Mouse (Mus musculus) heart, postnatal 25 days (tissue): ENCODE measurements around the gene Xylb. TPM values are rescaled to one million over a fixed set of nuclear protein-coding genes. Genes with fewer than 3 reads are reported as not detected.

Experiments used
- DNase-seq: peaks from one replicate; pipeline ENCODE4 v3.0.0; 2022; ENCODE audit warnings: low spot score
- intact Hi-C: fragments of 180-260 bp; cut with DNase I; formaldehyde crosslinking; loops from one replicate; pipeline ENCODE4 v1.15.1; 2025
- total RNA-seq, 2 experiments: library from RNA; stranded (reverse); gene quantifications; 2 replicates each; pipeline ENCODE4 v1.2.3; 2021

Gene Xylb
- total RNA-seq: under 1 TPM; 0.16 to 0.42 TPM

DNA sequence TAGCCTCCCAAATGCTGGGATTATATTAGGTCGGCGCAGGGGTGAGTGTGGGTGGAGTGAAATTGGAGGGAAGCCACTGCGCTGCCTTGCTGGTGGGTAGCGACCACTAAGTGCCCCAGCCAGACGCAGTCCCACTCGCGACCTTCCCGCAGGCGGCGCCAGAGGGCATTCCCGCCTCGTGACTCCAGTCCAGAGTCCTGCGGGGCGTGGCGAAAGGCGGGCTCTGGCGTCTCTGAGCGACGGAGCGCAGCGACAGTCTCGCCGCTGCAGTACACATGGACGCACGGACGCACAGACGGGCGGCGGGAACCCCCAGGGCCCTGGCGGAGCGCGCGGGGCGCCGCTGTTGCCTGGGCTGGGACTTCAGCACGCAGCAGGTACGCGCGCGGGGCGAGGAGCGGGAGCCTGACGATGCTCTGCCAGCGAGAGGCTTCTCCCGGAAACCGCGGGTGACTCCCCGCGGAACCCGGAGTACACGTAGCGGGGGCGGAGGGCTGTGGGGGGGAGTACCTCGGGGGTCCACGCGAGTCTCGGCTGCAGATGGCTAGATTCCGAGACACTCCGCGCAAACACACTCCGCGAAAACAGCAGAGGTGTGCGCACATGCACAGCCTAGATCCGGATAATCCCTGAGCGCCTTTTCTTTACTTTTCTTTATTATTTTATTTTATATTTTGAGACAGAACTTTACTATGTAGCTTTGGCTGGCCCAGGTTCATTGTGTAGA, at the start of gene Xylb:
Xylb (plus strand) TSS at position 51 of the 727 bp plus-strand sequence.
- intact Hi-C loops: loop anchor here (2.0 to 10.0 kb wide), 3 partner anchors 40 to 113 kb away; no protein-coding TSS in a partner anchor
- peak; percentile 78 for DNase-seq

DNA sequence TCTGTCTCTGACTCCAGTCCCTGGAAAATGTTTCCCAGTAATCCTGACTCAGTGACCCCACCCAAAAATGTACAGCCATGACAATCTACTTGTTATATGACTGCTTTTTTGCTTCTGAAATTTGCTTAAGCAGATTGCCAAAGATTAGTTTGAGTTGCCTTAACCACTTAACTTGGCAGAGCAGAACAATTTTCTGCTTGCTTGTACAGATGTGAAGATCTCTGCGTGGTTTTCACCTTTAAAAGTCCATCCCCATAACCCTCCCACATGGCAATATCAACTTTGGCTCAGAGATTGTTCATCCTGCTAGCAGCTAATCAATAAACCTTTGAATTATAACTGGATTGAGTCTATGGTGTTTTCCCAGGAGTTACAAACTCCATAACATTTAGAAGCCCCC, 48.1 kb upstream of the Xylb start:
- intact Hi-C loops: no loop called here
- DNase-seq: no peak

DNA sequence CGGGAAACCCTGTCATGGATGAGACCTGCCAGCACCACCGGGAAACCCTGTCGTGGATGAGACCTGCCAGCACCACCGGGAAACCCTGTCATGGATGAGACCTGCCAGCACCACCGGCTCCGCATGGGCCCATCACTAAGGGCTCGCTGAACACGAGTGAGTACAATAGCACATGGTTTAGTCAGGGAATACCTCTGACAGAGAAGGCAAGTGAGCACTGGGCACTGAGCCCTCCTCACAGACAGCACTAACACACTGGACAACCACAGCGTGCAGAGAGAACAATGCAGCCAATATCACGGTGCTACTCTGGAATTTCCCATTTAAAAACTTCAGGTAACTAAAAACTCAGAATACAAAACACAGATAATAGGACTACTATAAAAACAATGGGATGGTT, 44.1 kb upstream of the Xylb start:
- no peak for DNase-seq

DNA sequence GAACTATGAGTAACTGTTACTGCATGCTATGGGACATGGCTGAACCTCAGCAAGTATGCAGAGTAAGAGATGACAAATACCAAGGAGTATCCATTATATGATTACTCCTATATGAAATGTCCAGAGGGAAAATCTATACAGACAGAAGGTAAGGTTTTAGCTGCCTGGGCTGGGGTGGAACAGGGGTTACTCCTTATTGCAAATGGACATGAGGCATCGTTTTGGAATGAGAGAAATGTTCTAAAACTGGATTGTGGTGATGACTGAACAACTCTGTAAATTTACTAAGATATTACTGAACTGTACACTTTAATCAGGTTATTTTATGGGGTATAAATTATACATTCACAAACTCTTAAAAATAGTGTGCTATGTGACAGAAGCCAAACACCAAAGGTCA, 38.3 kb upstream of the Xylb start:
- intact Hi-C loops: no loop called here
- no peak for DNase-seq

More for the DNA sequence above, 44.1 kb upstream of the Xylb start:
- intact Hi-C loops: no loop called here

DNA sequence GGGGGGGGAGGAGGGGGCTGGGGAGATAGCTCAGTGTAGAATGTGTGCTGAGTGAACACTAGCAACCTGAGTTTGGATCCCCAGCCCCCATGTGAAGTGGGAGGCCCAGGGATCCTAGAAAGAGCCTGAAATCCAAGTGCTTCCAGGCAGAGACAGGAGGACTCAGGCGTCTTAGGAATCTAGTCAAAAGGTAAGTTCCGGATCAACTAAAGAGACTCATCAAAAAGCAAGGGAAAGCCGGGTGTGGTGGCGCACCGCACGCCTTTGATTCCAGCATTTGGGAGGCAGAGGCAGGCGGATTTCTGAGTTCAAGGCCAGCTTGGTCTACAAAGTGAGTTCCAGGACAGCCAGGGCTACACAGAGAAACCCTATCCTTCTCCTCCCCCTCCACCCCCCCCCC, 36.7 kb upstream of the Xylb start:
- intact Hi-C loops: loop anchor here (5.0 kb wide), 1 partner anchor 223 kb away; no protein-coding TSS in a partner anchor

DNA sequence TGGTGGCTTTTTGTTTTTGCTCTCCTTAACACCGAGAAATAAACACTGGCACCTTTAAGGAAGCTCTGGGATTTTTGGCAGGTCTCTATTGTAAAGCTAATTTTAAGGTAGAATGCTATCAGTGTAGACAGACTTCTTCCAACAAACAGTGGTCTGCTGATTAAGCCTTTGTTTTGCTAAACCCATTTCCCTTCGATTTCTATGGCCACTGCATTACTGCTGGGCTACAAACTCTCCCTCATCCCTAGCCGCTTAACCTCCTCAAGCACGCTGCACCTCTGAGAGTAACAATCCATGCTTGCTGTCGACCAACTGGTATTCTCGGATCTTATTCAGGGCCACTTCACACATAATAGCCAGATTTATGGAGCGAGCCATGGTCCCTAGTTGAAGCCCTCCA, 36.2 kb upstream of the Xylb start:
- no peak for DNase-seq
- intact Hi-C loops: loop anchor here (5.0 kb wide), 1 partner anchor 224 kb away; no protein-coding TSS in a partner anchor

More for the DNA sequence above, 36.7 kb upstream of the Xylb start:
- no peak for DNase-seq

DNA sequence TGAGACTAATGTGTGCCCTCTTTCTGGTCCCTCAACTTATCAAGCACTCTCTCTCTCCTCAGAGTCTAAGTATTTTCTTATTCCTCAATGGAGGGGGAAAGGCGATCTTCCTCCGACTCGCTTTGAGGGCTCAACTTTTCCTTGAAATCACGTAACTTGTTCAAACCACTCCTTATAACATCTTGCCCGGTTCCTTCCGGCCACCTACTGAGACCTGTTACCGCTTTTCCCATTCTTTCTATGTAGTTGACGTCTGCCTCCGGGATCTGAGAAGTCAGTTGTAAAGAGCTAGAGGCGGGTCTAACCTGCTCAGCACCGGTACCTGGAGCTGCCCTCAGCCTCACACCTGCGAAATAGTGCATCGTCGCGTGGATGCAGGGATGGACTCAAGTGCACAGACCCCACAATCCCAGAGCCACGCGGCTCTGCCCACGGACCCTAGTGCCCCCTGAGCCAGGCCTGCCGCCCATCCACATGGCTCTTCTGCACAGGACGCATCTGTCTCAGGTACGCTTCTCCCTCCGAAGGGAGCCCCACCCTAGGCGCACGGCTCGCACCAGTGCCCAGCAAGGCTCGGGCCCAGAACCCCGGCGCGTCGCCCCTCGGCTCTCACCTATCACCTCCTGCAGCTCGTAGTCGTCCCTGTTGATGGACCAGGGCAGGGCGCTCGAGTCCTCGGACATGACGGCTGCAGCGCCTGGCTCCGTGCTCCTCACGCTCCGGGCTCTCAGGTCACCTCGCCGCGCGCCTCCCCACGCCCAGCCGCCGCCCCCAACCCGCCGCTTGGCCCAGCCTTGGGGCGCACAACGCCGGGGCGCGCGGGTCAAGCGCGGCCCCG, 35.6 kb upstream of the Xylb start:
- intact Hi-C loops: loop anchor here (2.0 to 5.0 kb wide), 2 partner anchors 19 to 224 kb away; partner anchors contain the start of gene Myd88
- DNase-seq: no peak

DNA sequence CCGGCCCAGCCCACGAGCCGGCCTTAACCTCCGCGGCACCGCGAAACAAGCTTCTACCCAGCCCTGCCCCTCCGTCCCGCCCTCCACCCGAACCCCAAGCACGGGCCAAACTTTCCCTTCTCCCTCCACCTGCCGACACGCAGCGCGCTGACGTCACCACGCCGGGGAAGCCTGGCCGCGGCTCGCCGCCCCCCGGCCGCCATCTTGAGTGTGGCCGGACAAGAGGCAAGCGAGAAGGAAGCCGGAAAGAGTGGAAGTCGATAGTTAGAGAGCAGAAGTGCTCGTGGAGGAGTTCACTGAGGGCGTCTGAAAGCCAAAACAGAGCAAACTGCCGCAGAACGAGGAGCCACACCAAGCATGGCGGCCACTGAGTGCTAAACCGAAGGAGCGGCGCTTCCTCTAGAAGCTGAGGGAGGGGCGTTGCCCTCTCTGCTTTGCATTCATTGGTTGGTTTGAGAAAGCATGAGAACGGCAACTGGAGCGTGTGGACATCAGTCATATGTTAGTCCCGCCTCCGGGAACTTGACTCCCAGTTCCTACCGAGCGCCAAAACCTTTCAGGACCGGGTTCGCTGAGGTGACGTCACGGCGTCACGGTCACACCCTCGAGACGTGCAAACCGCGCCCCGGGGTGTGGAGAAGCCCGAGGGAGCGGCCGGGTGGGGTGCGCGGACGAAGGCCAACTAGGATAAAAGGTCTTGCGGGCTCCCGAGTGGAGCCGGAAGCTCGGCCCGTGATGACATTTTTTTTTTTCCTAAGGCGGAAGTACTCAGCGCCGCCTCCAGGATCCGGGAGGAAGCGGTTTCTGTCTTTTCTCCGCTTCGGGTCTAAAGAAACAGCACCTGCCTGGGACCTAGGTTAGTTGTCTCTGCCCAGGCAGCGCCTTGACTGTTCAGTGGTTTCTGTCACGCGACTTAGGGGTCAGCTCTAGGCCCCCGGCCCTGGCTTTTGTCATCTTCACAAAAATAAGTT, 34.6 kb upstream of the Xylb start, which contains the start of gene Oxsr1:
Oxsr1 (minus strand) TSS at position 139 of the 971 bp plus-strand sequence.
- DNase-seq: peak; percentile 99
- intact Hi-C loops: loop anchor here (2.0 to 5.0 kb wide), 2 partner anchors 18 to 225 kb away; partner anchors contain the start of gene Myd88

DNA sequence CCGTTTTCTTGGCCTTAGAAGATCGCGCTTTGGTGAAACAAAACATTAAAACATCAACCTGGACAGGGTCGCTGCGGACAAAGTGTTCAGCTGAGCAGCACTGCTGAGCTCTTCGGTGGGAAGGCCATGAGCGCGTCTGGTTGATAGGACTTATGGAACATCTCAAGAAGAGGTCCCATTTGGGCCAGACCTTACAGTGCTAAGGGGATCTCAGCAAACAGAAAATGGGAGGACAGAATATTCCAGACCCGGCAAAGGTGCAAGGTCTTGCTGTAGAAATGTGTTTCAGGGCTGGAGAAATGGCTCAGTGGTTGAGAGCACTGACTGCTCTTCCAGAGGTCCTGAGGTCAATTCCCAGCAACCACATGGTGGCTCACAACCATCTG, 33.9 kb upstream of the Xylb start:
- intact Hi-C loops: loop anchor here (2.0 to 5.0 kb wide), 2 partner anchors 18 to 226 kb away; partner anchors contain the start of gene Myd88
- DNase-seq: no peak

DNA sequence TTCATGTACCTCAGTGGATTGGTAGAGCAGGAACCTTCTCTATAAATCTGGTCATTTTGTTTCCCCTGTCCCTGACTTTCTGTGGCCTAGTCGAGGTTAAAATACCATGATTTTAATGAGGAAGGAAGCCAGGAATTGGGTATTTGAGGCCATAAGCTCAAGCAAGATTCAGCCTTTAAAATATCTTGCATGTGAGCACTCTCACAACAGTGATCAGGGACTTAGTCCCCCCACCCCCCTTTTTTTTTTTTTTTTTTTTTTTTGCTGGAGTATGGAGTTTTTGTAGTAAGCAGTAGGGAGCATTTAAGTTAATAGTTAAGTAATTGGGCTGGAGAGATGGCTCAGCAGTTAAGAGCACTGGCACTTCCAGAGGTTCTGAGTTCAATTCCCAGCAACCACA, 33.1 kb upstream of the Xylb start:
- DNase-seq: no peak
- intact Hi-C loops: loop anchor here (5.0 kb wide), 1 partner anchor 227 kb away; no protein-coding TSS in a partner anchor

DNA sequence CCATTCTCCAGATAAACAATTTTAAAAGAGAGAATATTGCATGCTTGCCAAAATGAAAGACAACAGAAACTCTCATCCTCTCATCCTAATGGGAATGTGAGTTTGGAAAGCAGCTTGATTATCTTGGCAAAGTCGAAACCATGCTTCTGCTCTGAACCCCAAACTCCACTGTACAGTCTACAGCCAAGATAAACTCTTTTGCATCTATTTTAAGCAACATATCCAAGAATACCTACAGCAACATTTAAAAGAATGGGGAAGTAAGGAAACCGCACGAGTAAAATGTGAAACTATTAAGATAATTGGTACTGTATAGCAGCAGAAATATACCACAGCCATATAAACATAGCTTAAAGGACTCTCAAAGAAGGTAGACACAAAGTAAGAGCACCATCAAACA, 28.7 kb upstream of the Xylb start:
- DNase-seq: no peak
- intact Hi-C loops: no loop called here

DNA sequence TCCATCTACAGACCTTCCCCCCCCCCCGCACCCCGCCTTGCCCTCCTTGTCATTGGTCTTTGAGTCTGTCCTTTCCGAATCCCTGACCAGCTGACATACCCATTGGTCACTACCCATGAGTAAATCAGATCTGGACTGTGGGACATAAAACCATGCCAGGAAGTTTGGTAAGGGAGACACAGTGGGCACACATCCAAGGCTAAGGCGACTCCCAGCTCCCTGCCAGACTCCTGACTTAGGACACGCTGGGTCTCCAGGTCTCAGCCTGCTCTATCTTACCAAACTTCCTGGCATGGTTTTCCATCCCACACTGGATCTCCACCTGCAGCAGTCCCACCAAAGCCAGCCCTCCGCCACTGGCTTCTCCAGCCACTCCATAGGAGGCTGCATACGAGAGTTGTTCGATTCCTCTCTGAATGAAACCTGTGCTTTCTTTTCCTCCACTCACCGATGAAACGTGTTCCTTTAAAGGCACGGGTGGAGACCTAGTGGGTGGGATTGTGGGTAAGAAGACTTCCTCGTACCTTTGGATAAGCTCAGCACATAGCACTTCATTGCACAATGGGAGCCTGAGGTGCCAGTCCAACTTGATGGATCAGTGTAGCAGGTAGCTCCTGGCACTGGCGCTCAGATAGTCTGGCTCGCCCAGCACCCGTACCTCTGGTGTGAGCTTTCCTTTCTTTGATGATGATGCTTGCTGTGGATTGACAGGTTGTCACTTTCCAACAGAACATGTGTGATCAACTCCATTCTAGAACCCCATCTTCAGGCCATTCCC, 26.8 kb upstream of the Xylb start:
- no peak for DNase-seq
- intact Hi-C loops: no loop called here

DNA sequence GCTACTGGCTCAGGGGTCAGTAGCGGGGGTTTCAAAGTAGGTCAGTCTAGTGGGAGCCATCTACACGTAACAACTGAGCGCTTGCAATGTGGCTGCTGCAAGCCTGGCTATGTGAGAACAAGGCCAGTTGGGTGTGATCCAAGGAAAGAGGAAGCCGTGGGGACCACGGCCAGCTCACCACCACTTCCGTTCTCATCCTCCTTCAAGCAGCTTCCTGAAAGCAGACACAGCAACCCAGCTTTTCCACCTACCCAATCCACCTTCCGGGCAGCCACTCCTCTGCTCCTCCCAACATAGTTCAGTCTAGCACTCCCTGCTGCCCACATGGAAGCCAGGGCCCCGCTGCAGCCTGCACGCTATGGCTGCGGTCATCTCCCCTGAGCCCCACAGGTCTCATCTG, 22.9 kb upstream of the Xylb start:
- peak; percentile 59 for DNase-seq
- intact Hi-C loops: no loop called here

DNA sequence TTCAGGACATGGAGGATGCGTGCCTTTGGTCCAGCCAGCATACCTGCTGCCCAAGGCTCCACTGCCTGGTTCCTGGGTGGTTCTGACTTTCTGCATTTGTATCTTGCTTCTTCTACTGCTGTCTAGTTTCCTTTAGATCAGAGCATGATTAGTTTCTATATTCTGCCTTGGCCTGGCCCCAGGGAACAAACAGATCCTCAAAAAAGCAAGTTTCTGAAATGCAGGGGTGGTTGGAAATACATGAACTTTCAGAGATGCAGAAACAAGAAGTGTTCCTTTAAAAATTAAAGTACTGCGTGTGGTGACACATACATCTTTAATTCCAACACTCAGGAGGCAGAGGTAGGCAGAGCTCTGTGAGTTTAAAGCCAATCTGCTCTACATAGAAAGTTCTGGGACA, 22.3 kb upstream of the Xylb start:
- DNase-seq: no peak
- intact Hi-C loops: no loop called here

DNA sequence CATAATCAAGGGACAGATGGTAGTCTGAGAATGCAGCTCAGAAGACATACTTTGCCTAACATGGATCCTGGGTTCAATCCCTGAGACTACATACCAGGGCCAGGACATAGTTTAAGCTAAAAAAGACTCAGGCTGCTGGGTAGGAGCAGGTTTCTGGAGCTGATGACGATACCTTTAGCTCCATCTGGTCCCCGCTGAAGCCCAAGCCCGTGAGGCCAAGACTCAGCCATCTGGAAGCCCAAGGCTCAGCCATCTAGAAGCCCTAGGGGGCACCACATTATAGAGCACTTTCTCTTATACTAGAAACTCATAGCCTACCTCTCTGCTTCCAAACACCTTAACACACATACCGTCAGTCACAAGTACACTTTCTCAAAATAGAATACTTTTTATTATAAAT, 21.6 kb upstream of the Xylb start:
- intact Hi-C loops: no loop called here
- DNase-seq: no peak

DNA sequence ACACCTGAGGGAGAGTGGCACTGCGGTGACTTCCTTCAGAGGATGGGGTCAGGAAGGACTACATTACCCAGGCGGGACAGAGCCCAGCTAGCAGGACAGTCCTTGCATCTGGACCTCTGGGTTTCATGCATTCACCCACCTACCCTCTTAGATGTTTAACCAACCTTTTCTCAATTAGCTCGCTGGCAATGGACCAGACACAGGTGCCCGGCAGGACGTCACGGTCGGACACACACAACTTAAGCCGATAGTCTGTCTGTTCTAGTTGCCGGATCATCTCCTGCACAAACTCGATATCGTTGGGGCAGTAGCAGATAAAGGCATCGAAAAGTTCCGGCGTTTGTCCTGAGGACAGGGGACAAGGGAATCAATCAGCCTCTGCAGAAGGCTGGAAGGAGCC, 19.3 kb upstream of the Xylb start:
- intact Hi-C loops: no loop called here
- no peak for DNase-seq

DNA sequence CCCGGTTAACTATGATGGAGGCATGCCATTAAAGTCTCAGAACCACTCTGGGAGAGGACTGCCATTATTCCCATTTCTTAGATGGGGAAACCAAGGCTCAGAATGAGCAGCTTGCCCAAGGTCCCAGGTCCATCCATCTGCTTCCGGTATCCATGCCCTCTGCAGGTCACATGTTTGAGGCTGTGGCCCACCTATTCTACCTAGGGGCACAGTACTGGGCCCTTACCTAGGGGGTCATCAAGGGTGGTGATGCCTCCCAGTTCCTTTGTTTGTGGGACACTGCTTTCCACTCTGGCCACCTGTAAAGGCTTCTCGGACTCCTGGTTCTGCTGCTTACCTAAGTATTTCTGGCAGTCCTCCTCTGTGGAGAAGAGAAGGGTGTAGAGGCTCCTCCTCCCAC, 18.8 kb upstream of the Xylb start:
- DNase-seq: no peak
- intact Hi-C loops: no loop called here

DNA sequence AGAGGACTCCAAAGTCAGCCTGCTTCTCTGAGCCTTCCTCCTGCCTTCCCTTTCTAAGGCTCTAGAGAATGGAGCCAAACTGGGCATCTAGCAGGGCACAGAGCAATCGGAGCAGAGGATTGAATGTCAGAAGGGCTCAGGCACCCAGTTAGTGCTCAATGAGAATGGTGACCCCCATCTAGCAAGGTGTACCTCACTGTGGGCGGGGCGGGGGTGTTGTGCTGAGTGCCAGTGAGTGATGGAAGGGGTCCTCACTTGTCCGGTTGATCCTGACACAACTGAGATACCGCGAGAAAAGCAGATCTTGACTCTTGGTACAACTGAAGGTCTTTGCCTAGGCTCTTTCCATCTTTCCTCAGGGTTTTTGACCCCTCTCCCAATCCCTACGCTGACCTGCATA, 18.1 kb upstream of the Xylb start:
- intact Hi-C loops: no loop called here
- no peak for DNase-seq
